Mouse (Mus musculus): ENCODE measurements around the gene Usf3. TPM values are rescaled to one million over a fixed set of nuclear protein-coding genes. Genes with fewer than 3 reads are reported as not detected.

Usf3 gene
- polyA plus RNA-seq, 1 experiment from 2014 or later, result 4.7 TPM

- WGBS, result 87% methylated on average over 6 of the region's 6 CpGs
- H3K27me3 ChIP-seq (ENCODE audit: control insufficient read depth, insufficient read depth, low read length), result no peaks in the 10 kb centered on the region
- no peaks in the 10 kb centered on the region for H3K9me3 ChIP-seq (ENCODE audit: control insufficient read depth, low read length)
- H3K36me3 ChIP-seq (ENCODE audit: control insufficient read depth, insufficient read depth, low read length), result no peaks in the 10 kb centered on the region
- no peak overlapping the region for H3K27ac ChIP-seq (replicated peaks in 1 of 2; ENCODE audit: control insufficient read depth in 1 of 2, insufficient read depth in 1 of 2, low read depth in 2 of 2, low read length in 2 of 2)
- peaks cover 0 to 16% of the 10 kb centered on the region in 2 experiments; a peak in 2 of 4 replicates for H3K4me1 ChIP-seq (ENCODE audit: control insufficient read depth in 2 of 2, insufficient read depth in 2 of 2, low read length in 2 of 2)
- no peak overlapping the region for H3K9ac ChIP-seq (ENCODE audit: low read length)
- no peak for ATAC-seq (ENCODE audit: insufficient number of reproducible peaks, insufficient read depth, low FRiP score, low read depth)
- no peak overlapping the region for H3K4me3 ChIP-seq (ENCODE audit: control insufficient read depth in 1 of 2, insufficient read depth in 1 of 2, low read depth in 1 of 2, low read length in 2 of 2)
- no peak overlapping the region for H3K4me2 ChIP-seq (ENCODE audit: low read length)
Observed at GRCm38 (mm10) chr16:44136511-44137021, 36.5 kb upstream of the Usf3 start.

GRCm38 (mm10) chr16:44138377-44138978 is 34.6 kb upstream of the Usf3 start:
- peak overlapping the region; percentile 89 for H3K4me2 ChIP-seq (ENCODE audit: low read length)

GRCm38 (mm10) chr16:44138979-44139535 is 34.0 kb upstream of the Usf3 start:
- Histone ChIP-seq H3K27ac (replicated peaks in 1 of 2; ENCODE audit: control insufficient read depth in 1 of 2, insufficient read depth in 1 of 2, low read depth in 2 of 2, low read length in 2 of 2) (peak overlapping the region; percentile 98 to 100), H3K9me3 (ENCODE audit: control insufficient read depth, low read length) (no peaks in the 10 kb centered on the region), H3K4me1 (ENCODE audit: control insufficient read depth in 2 of 2, insufficient read depth in 2 of 2, low read length in 2 of 2) (peaks cover 0 to 20% of the 10 kb centered on the region in 2 experiments; a peak in 2 of 4 replicates), H3K4me2 (ENCODE audit: low read length) (peak overlapping the region; percentile 89), H3K4me3 (ENCODE audit: control insufficient read depth in 1 of 2, insufficient read depth in 1 of 2, low read depth in 1 of 2, low read length in 2 of 2) (peak overlapping the region; percentile 80 to 98), H3K36me3 (ENCODE audit: control insufficient read depth, insufficient read depth, low read length) (no peaks in the 10 kb centered on the region), H3K9ac (ENCODE audit: low read length) (peak overlapping the region; percentile 96), H3K27me3 (ENCODE audit: control insufficient read depth, insufficient read depth, low read length) (no peaks in the 10 kb centered on the region)
- under 1% methylated on average over 25 of the region's 25 CpGs for WGBS
- ATAC-seq (ENCODE audit: insufficient number of reproducible peaks, insufficient read depth, low FRiP score, low read depth), result peak; percentile 80

More at GRCm38 (mm10) chr16:44138377-44138978, 34.6 kb upstream of the Usf3 start:
- H3K4me3 ChIP-seq (ENCODE audit: control insufficient read depth in 1 of 2, insufficient read depth in 1 of 2, low read depth in 1 of 2, low read length in 2 of 2), result peak overlapping the region; percentile 80 to 98
- peaks cover 0 to 20% of the 10 kb centered on the region in 2 experiments; a peak in 2 of 4 replicates for H3K4me1 ChIP-seq (ENCODE audit: control insufficient read depth in 2 of 2, insufficient read depth in 2 of 2, low read length in 2 of 2)
- no peaks in the 10 kb centered on the region for H3K36me3 ChIP-seq (ENCODE audit: control insufficient read depth, insufficient read depth, low read length)
- peak overlapping the region; percentile 96 for H3K9ac ChIP-seq (ENCODE audit: low read length)
- under 1% methylated on average over 24 of the region's 24 CpGs for WGBS
- H3K27ac ChIP-seq (replicated peaks in 1 of 2; ENCODE audit: control insufficient read depth in 1 of 2, insufficient read depth in 1 of 2, low read depth in 2 of 2, low read length in 2 of 2), result peak overlapping the region; percentile 98 to 100
- no peaks in the 10 kb centered on the region for H3K27me3 ChIP-seq (ENCODE audit: control insufficient read depth, insufficient read depth, low read length)
- H3K9me3 ChIP-seq (ENCODE audit: control insufficient read depth, low read length), result no peaks in the 10 kb centered on the region
- no peak; the same call in 1 of the 2 replicates for ATAC-seq (ENCODE audit: insufficient number of reproducible peaks, insufficient read depth, low FRiP score, low read depth)

- Histone ChIP-seq H3K9me3 (ENCODE audit: control insufficient read depth, low read length) (no peaks in the 10 kb centered on the region), H3K4me1 (ENCODE audit: control insufficient read depth in 2 of 2, insufficient read depth in 2 of 2, low read length in 2 of 2) (peaks cover 0 to 20% of the 10 kb centered on the region in 2 experiments; a peak in 2 of 4 replicates), H3K36me3 (ENCODE audit: control insufficient read depth, insufficient read depth, low read length) (no peaks in the 10 kb centered on the region), H3K27me3 (ENCODE audit: control insufficient read depth, insufficient read depth, low read length) (no peaks in the 10 kb centered on the region), H3K27ac (replicated peaks in 1 of 2; ENCODE audit: control insufficient read depth in 1 of 2, insufficient read depth in 1 of 2, low read depth in 2 of 2, low read length in 2 of 2) (peak within 1 kb of the TSS; percentile 98 to 100), H3K4me3 (ENCODE audit: control insufficient read depth in 1 of 2, insufficient read depth in 1 of 2, low read depth in 1 of 2, low read length in 2 of 2) (peak within 1 kb of the TSS; percentile 80 to 98), H3K9ac (ENCODE audit: low read length) (peak within 1 kb of the TSS; percentile 96), H3K4me2 (ENCODE audit: low read length) (peak within 1 kb of the TSS; percentile 89)
- peak; percentile 94 for ATAC-seq (ENCODE audit: insufficient number of reproducible peaks, insufficient read depth, low FRiP score, low read depth)
- under 1% methylated on average over 66 of the region's 71 CpGs for WGBS
Observed at GRCm38 (mm10) chr16:44139536-44140185, 33.4 kb upstream of the Usf3 start, which contains the start of the genes Atp6v1a and Naa50. Atp6v1a (minus strand) TSS chr16:44139705. Naa50 (plus strand) TSS chr16:44139830.

- Histone ChIP-seq H3K9ac (ENCODE audit: low read length) (peak overlapping the region; percentile 96), H3K36me3 (ENCODE audit: control insufficient read depth, insufficient read depth, low read length) (no peaks in the 10 kb centered on the region), H3K9me3 (ENCODE audit: control insufficient read depth, low read length) (no peaks in the 10 kb centered on the region), H3K4me1 (ENCODE audit: control insufficient read depth in 2 of 2, insufficient read depth in 2 of 2, low read length in 2 of 2) (peaks cover 0 to 20% of the 10 kb centered on the region in 2 experiments; a peak in 2 of 4 replicates), H3K27me3 (ENCODE audit: control insufficient read depth, insufficient read depth, low read length) (no peaks in the 10 kb centered on the region), H3K4me3 (ENCODE audit: control insufficient read depth in 1 of 2, insufficient read depth in 1 of 2, low read depth in 1 of 2, low read length in 2 of 2) (peak overlapping the region; percentile 80 to 98), H3K27ac (replicated peaks in 1 of 2; ENCODE audit: control insufficient read depth in 1 of 2, insufficient read depth in 1 of 2, low read depth in 2 of 2, low read length in 2 of 2) (peak overlapping the region; percentile 85 to 98), H3K4me2 (ENCODE audit: low read length) (peak overlapping the region; percentile 74)
- peak; percentile 70 for ATAC-seq (ENCODE audit: insufficient number of reproducible peaks, insufficient read depth, low FRiP score, low read depth)
- under 1% methylated on average over 44 of the region's 44 CpGs for WGBS
Observed at GRCm38 (mm10) chr16:44140186-44140787, 32.8 kb upstream of the Usf3 start.

GRCm38 (mm10) chr16:44141483-44141882 is 31.6 kb upstream of the Usf3 start:
- Histone ChIP-seq H3K4me3 (ENCODE audit: control insufficient read depth in 1 of 2, insufficient read depth in 1 of 2, low read depth in 1 of 2, low read length in 2 of 2) (peak overlapping the region in 1 of 2 experiments; percentile 98; a peak in 2 of 4 replicates), H3K4me2 (ENCODE audit: low read length) (peak overlapping the region; percentile 74), H3K9me3 (ENCODE audit: control insufficient read depth, low read length) (no peaks in the 10 kb centered on the region), H3K27me3 (ENCODE audit: control insufficient read depth, insufficient read depth, low read length) (no peaks in the 10 kb centered on the region), H3K36me3 (ENCODE audit: control insufficient read depth, insufficient read depth, low read length) (no peaks in the 10 kb centered on the region), H3K4me1 (ENCODE audit: control insufficient read depth in 2 of 2, insufficient read depth in 2 of 2, low read length in 2 of 2) (peaks cover 0 to 20% of the 10 kb centered on the region in 2 experiments; a peak in 2 of 4 replicates), H3K9ac (ENCODE audit: low read length) (peak overlapping the region; percentile 96), H3K27ac (replicated peaks in 1 of 2; ENCODE audit: control insufficient read depth in 1 of 2, insufficient read depth in 1 of 2, low read depth in 2 of 2, low read length in 2 of 2) (peak overlapping the region in 1 of 2 experiments; percentile 50; a peak in 1 of 4 replicates)
- no peak for ATAC-seq (ENCODE audit: insufficient number of reproducible peaks, insufficient read depth, low FRiP score, low read depth)
- 17% methylated on average over 6 of the region's 6 CpGs for WGBS

Measured in heart, embryonic 14.5 days (tissue).